Mouse (Mus musculus) heart, postnatal 0 days (tissue): ENCODE measurements around the gene Pde4b. TPM values are rescaled to one million over a fixed set of nuclear protein-coding genes. Genes with fewer than 3 reads are reported as not detected.

Experiments
- ATAC-seq: fragments of 200-750 bp; cut with Nextera tagmentation; 2 replicates; pipeline ENCODE4 v1.8.0; 2017; ENCODE audit warnings: low read depth, moderate number of reproducible peaks, moderate library complexity; ENCODE audit not compliant: insufficient read depth
- DNase-seq: peaks from one replicate; pipeline ENCODE4 v3.0.0-alpha.2; 2016; ENCODE audit warnings: low spot score
- H3K27ac ChIP-seq: fragments of 300-500 bp; sonication (generic); 2 replicates; pipeline ENCODE4 v1.5.1; 2014; ENCODE audit warnings: low read depth, mild to moderate bottlenecking
- H3K27me3 ChIP-seq: fragments of 300-500 bp; sonication (generic); 2 replicates; pipeline ENCODE4 v1.6.1; 2014; ENCODE audit warnings: low read length, mixed read lengths; ENCODE audit not compliant: control insufficient read depth, insufficient read depth
- H3K36me3 ChIP-seq: fragments of 300-500 bp; sonication (generic); replicated peaks from 2 replicates; pipeline ENCODE4 v1.6.1; 2014; ENCODE audit warnings: low read length, mixed read lengths; ENCODE audit not compliant: control insufficient read depth, insufficient read depth
- H3K4me1 ChIP-seq: fragments of 300-500 bp; sonication (generic); 2 replicates; pipeline ENCODE4 v1.6.1; 2014; ENCODE audit warnings: antibody characterized with exemption; ENCODE audit not compliant: control insufficient read depth, insufficient read depth
- H3K4me2 ChIP-seq: fragments of 300-500 bp; sonication (generic); 2 replicates; pipeline ENCODE4 v1.6.1; 2014; ENCODE audit warnings: low read depth, mild to moderate bottlenecking, low read length, moderate library complexity
- H3K4me3 ChIP-seq: fragments of 300-500 bp; sonication (generic); 2 replicates; pipeline ENCODE4 v1.5.1; 2014; ENCODE audit warnings: low read depth, low read length
- H3K9ac ChIP-seq: fragments of 300-500 bp; sonication (generic); replicated peaks from 2 replicates; pipeline ENCODE4 v1.6.1; 2014; ENCODE audit warnings: low read depth, low read length, mixed read lengths
- H3K9me3 ChIP-seq: fragments of 300-500 bp; sonication (generic); replicated peaks from 2 replicates; pipeline ENCODE4 v1.6.1; 2016; ENCODE audit warnings: low read length; ENCODE audit not compliant: control insufficient read depth
- CTCF ChIP-seq: IDR thresholded peaks from 2 replicates; pipeline ENCODE4 v1.5.1; 2016; ENCODE audit warnings: antibody characterized with exemption, control low read depth, low read depth
- EP300 ChIP-seq: IDR thresholded peaks from 2 replicates; pipeline ENCODE4 v1.6.1; 2016; ENCODE audit warnings: antibody characterized with exemption, low read depth
- whole genome bisulfite sequencing: fragments of 180-500 bp; shearing (Covaris S2); extraction: QIAGEN DNeasy Blood & Tissue Kit; methylation state at CpG from one replicate; pipeline ENCODE4 v1.1.7; 2014; 5-methylcytosine and 5-hydroxymethylcytosine counted together
- polyA plus RNA-seq: library from polyadenylated mRNA; unstranded; fragments of >200 nt; fragmentation: Nextera tagmentation; extraction: Ambion mirVana; gene quantifications from 2 replicates; pipeline ENCODE4 v1.2.1, GENCODE M21; 2015
- total RNA-seq: library from RNA; depleted of rRNA; stranded (reverse); fragments of >200 nt; gene quantifications from 2 replicates; pipeline ENCODE4 v1.2.3, GENCODE M21; 2014; ENCODE audit warnings: low replicate concordance

Pde4b gene
- total and polyA plus RNA-seq, 2 experiments from 2014 or later: 30.8 to 50.1 TPM

DNA sequence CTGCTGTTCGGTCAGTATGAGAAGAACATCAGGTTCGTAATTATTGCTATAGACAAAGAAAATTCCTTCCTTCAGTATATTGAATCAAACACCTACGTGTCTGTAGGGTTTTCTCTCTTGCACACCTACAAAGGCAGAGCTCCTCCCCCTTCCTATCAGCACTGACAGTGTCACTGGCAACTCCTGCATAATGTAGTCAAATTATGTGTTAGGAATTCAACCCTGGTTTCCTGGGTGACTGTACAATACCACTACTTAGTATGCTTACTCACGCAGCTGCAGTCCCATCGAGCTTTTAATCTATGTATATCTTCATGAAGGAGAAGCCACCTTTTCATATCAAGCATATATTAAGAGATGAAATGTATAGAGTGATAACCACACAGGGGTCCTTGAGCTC, 99.5 kb downstream of the Pde4b start:
- H3K27ac ChIP-seq: no peak overlapping the region
- WGBS: 87% methylated on average over 5 of the region's 5 CpGs
- H3K9ac ChIP-seq: no peak overlapping the region
- ATAC-seq: no peak
- no peak overlapping the region for H3K4me2 ChIP-seq
- no peak overlapping the region for H3K4me3 ChIP-seq
- H3K9me3 ChIP-seq: 0 out of 2 replicates have a peak, but pooled peaks cover 3% of the 10 kb centered on the region
- no peaks in the 10 kb centered on the region for H3K4me1 ChIP-seq
- H3K36me3 ChIP-seq: no peaks in the 10 kb centered on the region
- H3K27me3 ChIP-seq: no peaks in the 10 kb centered on the region
- DNase-seq: no peak
- TF ChIP-seq EP300 (no peak), CTCF (no peak)

DNA sequence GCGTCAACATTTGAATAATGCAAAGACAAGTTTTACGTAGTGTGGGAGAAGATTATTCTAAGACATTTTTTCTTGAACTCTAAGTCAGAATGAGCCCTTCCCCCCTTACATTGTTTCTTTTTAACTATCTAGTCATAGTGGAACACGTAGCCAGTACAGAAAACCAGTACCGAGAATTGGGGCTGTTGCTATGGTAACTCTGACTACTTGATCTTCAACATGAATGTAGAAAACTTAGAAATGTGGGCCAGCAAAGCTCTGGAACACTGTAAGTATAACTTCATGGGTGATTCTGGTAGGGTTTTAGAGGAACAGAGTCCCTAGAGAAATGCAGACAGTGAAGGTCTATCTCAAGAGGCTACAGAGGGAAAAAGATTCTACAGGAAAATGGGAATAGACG, 110.4 kb downstream of the Pde4b start:
- no peak for TF ChIP-seq CTCF
- TF ChIP-seq EP300: no peak
- 83% methylated on average over 5 of the region's 5 CpGs for WGBS
- Histone ChIP-seq H3K9me3 (no peaks in the 10 kb centered on the region), H3K4me2 (no peak overlapping the region), H3K9ac (no peak overlapping the region), H3K4me1 (no peaks in the 10 kb centered on the region), H3K4me3 (no peak overlapping the region), H3K27me3 (no peaks in the 10 kb centered on the region), H3K36me3 (no peaks in the 10 kb centered on the region), H3K27ac (no peak overlapping the region)
- ATAC-seq (no peak), DNase-seq (no peak)

DNA sequence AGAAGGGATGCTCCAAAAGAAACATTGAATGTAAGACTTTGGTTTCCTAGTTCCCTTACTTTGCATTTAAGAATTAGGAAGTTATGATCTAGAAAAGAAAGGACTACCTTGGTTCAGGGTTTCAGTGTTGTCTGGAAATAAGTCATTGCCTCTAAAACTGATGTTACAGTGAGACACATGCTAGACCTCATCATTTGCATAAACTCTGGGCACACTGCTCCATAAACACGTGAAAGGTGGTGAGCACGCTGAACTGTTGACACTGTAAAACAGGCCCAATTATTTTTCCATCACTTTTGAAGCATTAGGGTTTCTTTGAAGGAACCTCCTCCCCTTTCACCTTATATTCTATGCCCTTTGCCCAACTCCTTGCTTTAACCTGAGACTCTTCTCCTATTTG, 122.4 kb downstream of the Pde4b start:
- 75% methylated on average over 2 of the region's 2 CpGs for WGBS
- no peak for ATAC-seq

GRCm38 (mm10) chr4:102226700-102227099, 139.4 kb downstream of the Pde4b start:
- Histone ChIP-seq H3K27ac (no peak overlapping the region), H3K9ac (no peak overlapping the region), H3K36me3 (no peaks in the 10 kb centered on the region), H3K4me2 (no peak overlapping the region), H3K4me1 (peaks cover 20% of the 10 kb centered on the region), H3K27me3 (no peaks in the 10 kb centered on the region), H3K9me3 (no peaks in the 10 kb centered on the region), H3K4me3 (no peak overlapping the region)
- peak; percentile 32 for DNase-seq
- ATAC-seq: no peak
- TF ChIP-seq EP300: no peak
- TF ChIP-seq CTCF: peak; percentile 80

More for the DNA sequence above, 122.4 kb downstream of the Pde4b start:
- H3K27ac ChIP-seq: no peak overlapping the region
- H3K9me3 ChIP-seq: no peaks in the 10 kb centered on the region
- no peaks in the 10 kb centered on the region; the same call in 1 of the 2 replicates for H3K4me1 ChIP-seq
- H3K9ac ChIP-seq: no peak overlapping the region
- H3K4me3 ChIP-seq: no peak overlapping the region
- H3K36me3 ChIP-seq: no peaks in the 10 kb centered on the region
- no peak for TF ChIP-seq EP300
- TF ChIP-seq CTCF: no peak
- DNase-seq: no peak
- H3K4me2 ChIP-seq: no peak overlapping the region
- no peaks in the 10 kb centered on the region for H3K27me3 ChIP-seq

DNA sequence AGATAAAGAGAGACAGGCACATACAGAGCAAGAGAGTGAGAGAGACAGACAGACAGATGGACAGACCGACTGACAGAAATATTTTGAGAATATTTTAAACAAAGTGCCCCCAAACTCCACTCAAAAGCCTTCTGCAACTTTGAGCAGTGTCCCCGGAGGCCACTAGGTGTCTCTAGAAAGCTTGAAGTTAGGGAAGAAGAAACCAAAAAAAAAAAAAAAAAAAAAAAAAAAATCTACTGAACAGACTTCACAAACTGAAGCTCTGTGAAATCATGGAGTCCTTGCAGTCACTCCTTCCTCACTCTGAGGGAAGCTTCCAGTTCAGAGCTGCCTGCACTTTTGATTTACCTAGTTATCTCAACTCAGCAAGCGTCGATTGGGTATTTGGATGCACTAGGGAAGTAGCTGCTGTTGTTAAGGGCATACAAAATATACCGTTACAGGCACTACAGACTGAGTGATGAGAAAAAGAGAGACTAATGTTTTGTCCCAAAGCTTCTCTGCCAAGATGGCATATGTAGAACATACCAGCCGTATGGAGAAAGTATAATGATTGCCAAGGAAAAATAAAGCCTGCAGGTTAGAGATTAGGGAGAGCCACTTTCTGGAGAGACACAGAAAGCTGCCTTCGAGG, 141.7 kb downstream of the Pde4b start:
- no peak overlapping the region for H3K9ac ChIP-seq

DNA sequence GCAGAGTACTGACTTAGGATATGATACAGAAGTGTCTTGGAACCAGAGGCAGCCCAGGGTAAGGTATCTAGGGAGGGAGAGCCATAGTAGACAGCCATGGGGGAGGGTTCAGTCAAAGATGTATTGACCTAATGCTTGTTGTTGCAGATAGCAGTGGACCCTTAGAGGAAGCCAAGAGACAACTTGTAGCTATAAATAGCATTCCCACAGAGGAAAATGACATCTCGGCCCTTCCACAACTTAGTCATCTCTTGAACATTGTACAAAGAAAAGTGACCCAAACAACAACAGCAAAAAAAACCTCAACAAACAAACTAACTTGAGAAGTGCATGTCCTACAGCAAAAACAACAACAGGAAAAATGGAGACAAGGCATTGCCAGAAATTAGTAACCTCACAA, 143.6 kb downstream of the Pde4b start:
- Histone ChIP-seq H3K27me3 (no peaks in the 10 kb centered on the region), H3K36me3 (no peaks in the 10 kb centered on the region), H3K9ac (no peak overlapping the region), H3K4me1 (peaks cover 20% of the 10 kb centered on the region), H3K4me2 (no peak overlapping the region), H3K9me3 (no peaks in the 10 kb centered on the region), H3K4me3 (no peak overlapping the region), H3K27ac (no peak overlapping the region)
- ATAC-seq: no peak
- TF ChIP-seq CTCF (no peak), EP300 (no peak)
- peak; percentile 62 for DNase-seq
- WGBS: 17% methylated on average over 1 of the region's 1 CpGs

More for the DNA sequence above, 141.7 kb downstream of the Pde4b start:
- TF ChIP-seq CTCF (peak; percentile 52), EP300 (no peak)
- Histone ChIP-seq H3K9me3 (no peaks in the 10 kb centered on the region), H3K27ac (peak overlapping the region; percentile 44), H3K27me3 (no peaks in the 10 kb centered on the region), H3K4me3 (no peak overlapping the region), H3K4me2 (peak overlapping the region; percentile 16; the same call in 1 of the 2 replicates), H3K4me1 (peaks cover 20% of the 10 kb centered on the region), H3K36me3 (no peaks in the 10 kb centered on the region)
- 34% methylated on average over 7 of the region's 7 CpGs for WGBS
- peak; percentile 69 for DNase-seq
- ATAC-seq: peak; percentile 19; the same call in 1 of the 2 replicates
